Mouse (Mus musculus): ENCODE results near the gene Zbtb16.

DNA sequence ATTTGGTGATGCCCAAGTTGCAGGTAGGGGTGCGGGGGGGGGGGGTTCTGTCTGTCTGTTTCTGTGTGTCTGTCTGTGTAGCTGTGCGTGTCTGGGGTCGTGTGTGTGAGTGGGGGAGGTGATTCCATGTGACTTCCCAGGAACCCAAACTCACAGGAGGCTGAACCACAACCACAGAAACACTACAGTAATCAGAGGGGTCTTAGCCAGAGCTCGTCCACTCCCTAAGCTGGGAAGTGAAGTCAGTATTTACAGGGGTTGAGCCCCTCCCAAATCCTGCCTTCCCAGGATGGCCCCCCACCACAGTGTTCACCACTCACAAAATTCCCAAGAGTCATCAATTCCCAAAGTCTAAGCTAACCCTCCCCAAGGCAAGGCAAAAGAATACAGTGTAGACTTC lies 18.1 kb downstream of the Zbtb16 start:
- TF ChIP-seq CTCF (IDR thresholded peaks at IDR 0.05; ENCODE audit: insufficient read depth, low read depth, low read length) (no peak), POLR2A (IDR thresholded peaks at IDR 0.05; ENCODE audit: insufficient read depth, low read depth, low read length) (no peak)

All from olfactory bulb, adult 2 months (tissue).